Mouse (Mus musculus) liver, embryonic 14.5 days (tissue): ENCODE measurements around the gene Ngly1. TPM values are rescaled to one million over a fixed set of nuclear protein-coding genes. Genes with fewer than 3 reads are reported as not detected.

ENCODE experiments used
- ATAC-seq: fragments of 200-750 bp; cut with Nextera tagmentation; 2 replicates; pipeline ENCODE4 v1.8.0; 2017; ENCODE audit warnings: moderate number of reproducible peaks, mild to moderate bottlenecking, moderate library complexity; ENCODE audit not compliant: insufficient read depth
- DNase-seq, 3 experiments: peaks; one replicate each; pipeline ENCODE4 v3.0.0-alpha.2; 2012 to 2013; ENCODE audit warnings: low read depth in 3 of 3, low spot score in 3 of 3
- H3K27ac ChIP-seq: fragments of 300-500 bp; sonication (generic); 2 replicates; pipeline ENCODE4 v1.5.1; 2014; ENCODE audit warnings: moderate library complexity, mild to moderate bottlenecking, control low read depth, inconsistent platforms
- H3K27me3 ChIP-seq: fragments of 300-500 bp; sonication (generic); 2 replicates; pipeline ENCODE4 v1.6.1; 2014; ENCODE audit warnings: mild to moderate bottlenecking, low read length, moderate library complexity; ENCODE audit not compliant: control insufficient read depth, insufficient read depth
- H3K36me3 ChIP-seq: fragments of 300-500 bp; sonication (generic); replicated peaks from 2 replicates; pipeline ENCODE4 v1.6.1; 2014; ENCODE audit warnings: low read depth; ENCODE audit not compliant: control insufficient read depth, insufficient read depth
- H3K4me1 ChIP-seq, 2 experiments: fragments of 200-500 bp in 1 of 2; fragments of 300-500 bp in 1 of 2; sonication (generic) in 1 of 2; replicated peaks; 2 replicates each; pipeline ENCODE4 v1.6.1; 2012 to 2014; ENCODE audit warnings: antibody characterized with exemption in 1 of 2, inconsistent platforms in 1 of 2, low read length in 1 of 2; ENCODE audit not compliant: control insufficient read depth in 2 of 2, insufficient read depth in 2 of 2
- H3K4me2 ChIP-seq: fragments of 300-500 bp; sonication (generic); 2 replicates; pipeline ENCODE4 v1.6.1; 2014; ENCODE audit warnings: low read depth, mild to moderate bottlenecking, control low read depth, moderate library complexity
- H3K4me3 ChIP-seq, 2 experiments: fragments of 200-500 bp in 1 of 2; fragments of 300-500 bp in 1 of 2; sonication (generic) in 1 of 2; 2 replicates each; pipeline ENCODE4 v1.5.1; 2012 to 2014; ENCODE audit warnings: low read depth in 2 of 2, low read length in 2 of 2, mild to moderate bottlenecking in 2 of 2, control low read depth in 1 of 2, inconsistent platforms in 1 of 2, moderate library complexity in 1 of 2; ENCODE audit not compliant: insufficient read depth in 1 of 2
- H3K9ac ChIP-seq: fragments of 300-500 bp; sonication (generic); replicated peaks from 2 replicates; pipeline ENCODE4 v1.6.1; 2014; ENCODE audit warnings: mild to moderate bottlenecking, control low read depth, moderate library complexity
- H3K9me3 ChIP-seq: fragments of 300-500 bp; sonication (generic); 2 replicates; pipeline ENCODE4 v1.6.1; 2016; ENCODE audit warnings: low read length, mixed read lengths; ENCODE audit not compliant: control insufficient read depth
- CTCF ChIP-seq: IDR thresholded peaks from 2 replicates; pipeline ENCODE4 v1.5.1; 2016; ENCODE audit warnings: antibody characterized with exemption, low read depth, control low read depth
- EP300 ChIP-seq: IDR thresholded peaks from 2 replicates; pipeline ENCODE4 v1.6.1; 2016; ENCODE audit warnings: antibody characterized with exemption, low read depth
- WGBS: fragments of 180-500 bp; shearing (Covaris S2); extraction: QIAGEN DNeasy Blood & Tissue Kit; methylation state at CpG from one replicate; pipeline ENCODE4 v1.1.7; 2014; ENCODE audit not compliant: insufficient replicate concordance; 5-methylcytosine and 5-hydroxymethylcytosine counted together
- polyA plus RNA-seq, 2 experiments: library from polyadenylated mRNA; depleted of rRNA in 1 of 2; stranded (reverse) in 1 of 2; unstranded in 1 of 2; fragments of >200 nt; fragmentation: Nextera tagmentation in 1 of 2; extraction: Ambion mirVana in 1 of 2; gene quantifications; 2 replicates each; pipeline versions ENCODE4 v1.2.1 to v1.2.3; 2012 to 2014

Gene Ngly1
- 4.2 and 6.9 TPM in 2 replicates for polyA plus RNA-seq (2012; rRNA removed)
- polyA plus RNA-seq (2014; fragmentation: Nextera tagmentation; extraction: Ambion mirVana): 21.7 and 23.5 TPM in 2 replicates

DNA sequence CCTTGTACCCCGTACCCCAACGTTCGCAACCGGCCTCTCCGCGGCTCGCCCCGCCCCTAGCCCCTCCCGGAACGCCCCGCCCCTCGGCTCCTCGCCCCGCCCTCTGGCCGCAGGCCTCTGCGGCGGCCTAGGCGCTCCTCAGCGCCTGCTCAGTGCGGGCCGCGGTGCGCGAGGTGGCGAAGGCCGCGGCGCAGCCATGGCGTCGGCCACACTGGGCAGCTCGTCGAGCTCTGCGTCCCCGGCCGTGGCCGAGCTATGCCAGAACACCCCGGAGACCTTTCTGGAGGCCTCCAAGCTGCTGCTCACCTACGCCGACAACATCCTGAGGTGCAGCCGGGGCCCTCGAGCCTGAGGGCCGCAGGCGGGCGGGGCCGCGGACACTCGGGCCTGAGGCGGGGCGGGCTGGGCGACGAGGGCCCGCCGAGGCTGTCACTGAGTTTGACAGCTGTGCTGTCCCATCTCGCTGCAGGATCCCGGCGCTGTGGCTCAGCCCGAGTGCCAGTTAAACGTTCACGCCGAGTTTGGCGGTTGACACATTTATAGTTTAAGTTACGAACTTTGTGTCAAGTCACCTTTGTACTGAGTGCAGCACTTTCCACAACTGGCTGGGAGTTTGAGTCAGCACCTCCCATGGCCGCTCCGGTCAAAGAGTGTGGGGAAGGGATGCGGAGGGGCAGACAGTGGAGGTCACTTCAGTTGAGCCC lies at the start of gene Ngly1, which contains the start of gene Oxsm:
Ngly1 (plus strand) TSS at position 110 of the 704 bp plus-strand sequence.
Oxsm (minus strand) TSS at position 638 of the 704 bp plus-strand sequence.
- Histone ChIP-seq H3K27ac (peak within 1 kb of the TSS; percentile 46), H3K4me1 (peaks cover 32% of the 10 kb centered on the region in 2 experiments), H3K4me3 (peak within 1 kb of the TSS; percentile 67 to 85), H3K27me3 (no peaks in the 10 kb centered on the region), H3K9me3 (no peaks in the 10 kb centered on the region), H3K4me2 (peak within 1 kb of the TSS; percentile 92), H3K9ac (peak within 1 kb of the TSS; percentile 81), H3K36me3 (no peaks in the 10 kb centered on the region; the same call in 1 of the 2 replicates)
- DNase-seq (peak; percentile 63 to 71 (median 63)), ATAC-seq (peak; percentile 96)
- TF ChIP-seq EP300 (no peak), CTCF (no peak)
- WGBS: under 1% methylated on average over 64 of the region's 65 CpGs

DNA sequence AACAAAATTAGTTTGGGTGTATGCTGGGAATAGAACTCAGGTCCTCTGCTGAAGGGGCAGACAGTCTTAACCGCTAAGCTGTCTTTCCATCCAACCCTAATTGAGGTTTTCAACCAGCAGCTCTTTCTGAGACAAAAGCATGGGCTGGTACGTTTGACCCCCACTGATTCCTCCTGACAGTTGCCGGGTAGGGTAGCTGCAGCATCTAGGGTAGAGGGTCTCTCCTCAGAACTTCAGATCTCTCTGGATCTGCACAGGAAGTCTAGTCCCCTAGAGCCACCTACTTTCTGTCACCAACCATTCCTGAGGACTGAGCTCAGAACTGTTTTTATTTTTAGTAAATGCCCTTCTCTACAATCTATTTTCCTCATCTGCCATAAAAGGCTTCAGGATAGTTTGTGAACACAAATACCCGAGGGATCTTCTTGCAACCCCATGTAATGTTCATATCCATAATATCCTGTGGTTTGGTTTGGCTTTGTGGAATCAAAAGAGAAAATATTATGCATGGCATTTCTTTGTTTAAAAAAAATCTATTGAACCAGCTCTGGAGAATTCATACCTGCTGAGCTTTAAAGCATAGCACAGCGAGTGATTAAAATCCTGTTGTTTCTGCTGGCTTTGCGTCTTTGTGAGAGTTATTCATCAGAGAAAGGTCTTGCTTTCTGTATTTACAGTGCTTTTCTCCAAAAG lies 48.7 kb upstream of the Ngly1 start:
- no peaks in the 10 kb centered on the region for H3K36me3 ChIP-seq
- no peak overlapping the region for H3K27ac ChIP-seq
- 44% methylated on average over 6 of the region's 6 CpGs for WGBS
- no peaks in the 10 kb centered on the region for H3K9me3 ChIP-seq
- H3K9ac ChIP-seq: no peak overlapping the region
- DNase-seq (no peak), ATAC-seq (no peak)
- H3K4me3 ChIP-seq: no peak overlapping the region
- TF ChIP-seq EP300 (no peak), CTCF (no peak)
- H3K4me2 ChIP-seq: no peak overlapping the region
- no peaks in the 10 kb centered on the region for H3K4me1 ChIP-seq
- H3K27me3 ChIP-seq: no peaks in the 10 kb centered on the region

DNA sequence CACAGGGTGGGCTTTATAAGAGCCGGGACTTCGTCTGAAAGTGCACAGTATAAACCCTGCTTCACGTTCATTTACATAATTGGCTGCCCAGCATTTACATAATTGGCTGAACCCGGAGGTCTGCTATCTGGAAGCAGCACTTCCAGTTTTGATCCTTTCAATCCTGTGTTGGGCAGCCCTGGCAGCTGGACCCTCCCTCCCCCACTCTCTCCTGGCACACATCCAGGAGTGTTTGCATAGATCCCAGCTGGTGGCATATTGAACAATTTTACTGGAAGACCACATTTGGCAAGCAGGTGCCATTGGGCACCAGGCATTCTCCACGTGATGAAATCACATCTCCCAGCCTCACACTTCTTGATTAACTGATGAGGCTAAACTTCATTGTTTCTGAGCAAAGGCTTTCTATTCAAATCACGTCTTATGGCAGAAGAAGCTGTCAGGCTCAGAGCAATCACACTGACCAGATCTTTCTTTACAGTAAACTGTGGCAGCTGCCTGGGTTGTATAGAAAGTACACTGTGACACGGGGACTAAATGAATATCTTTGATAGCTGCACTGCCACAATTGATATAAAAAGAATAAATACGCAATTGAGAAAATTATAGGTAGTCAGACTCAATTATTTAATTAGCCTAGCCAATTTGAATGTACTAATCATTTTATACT lies 48.0 kb upstream of the Ngly1 start:
- H3K27ac ChIP-seq: no peak overlapping the region
- 41% methylated on average over 8 of the region's 8 CpGs for WGBS
- no peak overlapping the region for H3K9ac ChIP-seq
- H3K4me1 ChIP-seq: no peaks in the 10 kb centered on the region
- no peak overlapping the region for H3K4me2 ChIP-seq
- no peaks in the 10 kb centered on the region for H3K9me3 ChIP-seq
- TF ChIP-seq EP300: no peak
- no peak for TF ChIP-seq CTCF
- H3K27me3 ChIP-seq: no peaks in the 10 kb centered on the region
- no peak for DNase-seq
- ATAC-seq: no peak
- H3K36me3 ChIP-seq: no peaks in the 10 kb centered on the region
- no peak overlapping the region for H3K4me3 ChIP-seq

DNA sequence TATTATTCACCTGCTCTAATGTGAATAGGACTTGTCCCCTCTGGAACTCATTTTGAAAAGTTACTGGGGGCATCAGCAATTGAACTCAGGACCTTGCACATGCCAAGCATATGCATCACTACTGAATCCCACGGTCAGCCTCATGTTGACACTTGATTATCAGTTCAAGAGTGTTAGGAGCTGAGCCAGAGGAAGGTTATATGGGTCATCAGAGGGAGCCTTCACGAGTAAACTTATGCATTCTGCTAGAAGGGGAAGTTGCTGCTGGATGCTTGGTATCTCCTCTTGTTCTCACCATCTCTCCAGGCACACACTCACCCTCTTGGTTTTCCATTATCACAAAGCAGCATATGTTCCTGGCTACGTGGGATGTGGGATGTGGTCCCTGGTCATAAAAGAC lies 47.4 kb upstream of the Ngly1 start:
- Histone ChIP-seq H3K27me3 (no peaks in the 10 kb centered on the region), H3K4me2 (no peak overlapping the region), H3K4me3 (no peak overlapping the region), H3K27ac (no peak overlapping the region), H3K9ac (no peak overlapping the region), H3K4me1 (no peaks in the 10 kb centered on the region), H3K36me3 (no peaks in the 10 kb centered on the region), H3K9me3 (no peaks in the 10 kb centered on the region)
- DNase-seq (no peak), ATAC-seq (no peak)
- TF ChIP-seq CTCF (no peak), EP300 (no peak)
- WGBS: 10% methylated on average over 3 of the region's 3 CpGs

DNA sequence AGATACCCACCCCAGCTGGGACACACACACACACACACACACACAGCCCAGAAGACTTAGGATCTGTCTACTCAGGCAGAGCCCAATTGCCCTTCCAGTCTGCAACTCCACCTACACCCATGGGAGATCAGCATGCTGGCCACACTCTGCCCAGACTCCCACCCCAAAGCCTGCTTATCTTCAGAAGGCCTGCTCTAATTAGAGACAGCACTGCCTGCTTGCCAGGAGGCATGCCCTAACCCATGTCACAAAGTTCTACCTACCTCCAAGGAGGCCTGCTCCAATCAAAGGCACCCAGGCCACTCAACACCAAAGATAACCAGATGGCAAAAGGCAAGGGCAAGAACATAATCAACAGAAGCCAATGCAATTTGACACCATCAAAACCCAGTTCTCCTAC lies 41.4 kb upstream of the Ngly1 start:
- TF ChIP-seq CTCF: no peak
- TF ChIP-seq EP300: no peak
- Histone ChIP-seq H3K27me3 (no peaks in the 10 kb centered on the region), H3K4me2 (no peak overlapping the region), H3K4me3 (no peak overlapping the region), H3K27ac (no peak overlapping the region), H3K36me3 (no peaks in the 10 kb centered on the region), H3K9me3 (no peaks in the 10 kb centered on the region), H3K9ac (no peak overlapping the region), H3K4me1 (no peaks in the 10 kb centered on the region)
- ATAC-seq (peak; percentile 26; the same call in 1 of the 2 replicates), DNase-seq (no peak)
